Mouse (Mus musculus): ENCODE measurements around the gene Txnrd2.

GRCm38 (mm10) chr16:18484386-18484785, 58.2 kb downstream of the Txnrd2 start:
- TF ChIP-seq CTCF (IDR thresholded peaks at IDR 0.05; ENCODE audit: insufficient read depth, low read length) = no peak
- TF ChIP-seq POLR2A (IDR thresholded peaks at IDR 0.05; ENCODE audit: borderline replicate concordance, extremely low read depth, low read depth, low read length) = no peak

All from lung, adult 2 months (tissue).